Mouse (Mus musculus): ENCODE measurements around the gene Gan. TPM values are rescaled to one million over a fixed set of nuclear protein-coding genes. Genes with fewer than 3 reads are reported as not detected.

Gan gene
- polyA plus RNA-seq, 1 experiment from 2014 or later = 2.8 TPM

GRCm38 (mm10) chr8:117256292-117256938, 98.5 kb downstream of the Gan start:
- peaks cover 36% of the 10 kb centered on the region for H3K4me1 ChIP-seq
- peak; percentile 91 for ATAC-seq (ENCODE audit: insufficient read depth, low FRiP score, low read depth)
- H3K36me3 ChIP-seq = no peaks in the 10 kb centered on the region
- no peaks in the 10 kb centered on the region for H3K9me3 ChIP-seq
- peak overlapping the region; percentile 95 for H3K9ac ChIP-seq
- H3K4me2 ChIP-seq = peak overlapping the region; percentile 89
- H3K27ac ChIP-seq = peak overlapping the region; percentile 90
- 1% methylated on average over 55 of the region's 92 CpGs for WGBS
- peak overlapping the region; percentile 91 for H3K4me3 ChIP-seq (replicated peaks)
- H3K27me3 ChIP-seq (replicated peaks) = no peaks in the 10 kb centered on the region

GRCm38 (mm10) chr8:117257029-117257820, 99.3 kb downstream of the Gan start, which contains the start of gene Cmip:
TSS of gene Cmip (plus strand) at chr8:117257064.
- 0 out of 2 replicates have a peak, but pooled peaks have one; percentile 2 for ATAC-seq (ENCODE audit: insufficient read depth, low FRiP score, low read depth)
- Histone ChIP-seq H3K27ac (peak within 1 kb of the TSS; percentile 90), H3K9ac (peak within 1 kb of the TSS; percentile 95), H3K9me3 (no peaks in the 10 kb centered on the region), H3K27me3 (replicated peaks) (no peaks in the 10 kb centered on the region), H3K36me3 (no peaks in the 10 kb centered on the region), H3K4me2 (peak within 1 kb of the TSS; percentile 89), H3K4me1 (peaks cover 44% of the 10 kb centered on the region), H3K4me3 (replicated peaks) (peak within 1 kb of the TSS; percentile 91)
- under 1% methylated on average over 56 of the region's 65 CpGs for WGBS

- Histone ChIP-seq H3K4me1 (peaks cover 46% of the 10 kb centered on the region), H3K36me3 (no peaks in the 10 kb centered on the region), H3K9me3 (no peaks in the 10 kb centered on the region), H3K27me3 (replicated peaks) (no peaks in the 10 kb centered on the region), H3K4me2 (peak overlapping the region; percentile 89), H3K9ac (peak overlapping the region; percentile 95), H3K27ac (peak overlapping the region; percentile 90), H3K4me3 (replicated peaks) (peak overlapping the region; percentile 91)
- ATAC-seq (ENCODE audit: insufficient read depth, low FRiP score, low read depth) = no peak
- WGBS = 2% methylated on average over 22 of the region's 22 CpGs
Measured at GRCm38 (mm10) chr8:117257821-117258575, 100.1 kb downstream of the Gan start.

- Histone ChIP-seq H3K4me3 (replicated peaks) (peak overlapping the region; percentile 91), H3K9me3 (no peaks in the 10 kb centered on the region), H3K9ac (peak overlapping the region; percentile 48; the same call in 1 of the 2 replicates), H3K4me2 (peak overlapping the region; percentile 89), H3K27me3 (replicated peaks) (no peaks in the 10 kb centered on the region), H3K4me1 (peaks cover 48% of the 10 kb centered on the region), H3K27ac (peak overlapping the region; percentile 90), H3K36me3 (no peaks in the 10 kb centered on the region)
- ATAC-seq (ENCODE audit: insufficient read depth, low FRiP score, low read depth) = no peak
- 28% methylated on average over 6 of the region's 6 CpGs for WGBS
Measured at GRCm38 (mm10) chr8:117258576-117259040, 100.7 kb downstream of the Gan start.

GRCm38 (mm10) chr8:117259431-117260001, 101.6 kb downstream of the Gan start:
- Histone ChIP-seq H3K9ac (peak overlapping the region; percentile 48; the same call in 1 of the 2 replicates), H3K27ac (peak overlapping the region; percentile 90), H3K4me2 (peak overlapping the region; percentile 89), H3K4me1 (peaks cover 48% of the 10 kb centered on the region), H3K4me3 (replicated peaks) (peak overlapping the region; percentile 91), H3K9me3 (no peaks in the 10 kb centered on the region), H3K27me3 (replicated peaks) (no peaks in the 10 kb centered on the region), H3K36me3 (no peaks in the 10 kb centered on the region)
- 42% methylated on average over 11 of the region's 11 CpGs for WGBS
- no peak for ATAC-seq (ENCODE audit: insufficient read depth, low FRiP score, low read depth)

GRCm38 (mm10) chr8:117260234-117260929, 102.4 kb downstream of the Gan start:
- peaks cover 48% of the 10 kb centered on the region for H3K4me1 ChIP-seq

GRCm38 (mm10) chr8:117260930-117261475, 103.1 kb downstream of the Gan start:
- Histone ChIP-seq H3K36me3 (no peaks in the 10 kb centered on the region), H3K27ac (peak overlapping the region; percentile 37; the same call in 1 of the 2 replicates), H3K9me3 (no peaks in the 10 kb centered on the region), H3K4me2 (peak overlapping the region; percentile 89), H3K27me3 (replicated peaks) (no peaks in the 10 kb centered on the region), H3K4me1 (peaks cover 46% of the 10 kb centered on the region), H3K9ac (no peak overlapping the region), H3K4me3 (replicated peaks) (0 out of 2 replicates have a peak overlapping the region, but pooled peaks have one; percentile 91)
- ATAC-seq (ENCODE audit: insufficient read depth, low FRiP score, low read depth) = no peak
- 37% methylated on average over 14 of the region's 14 CpGs for WGBS

More at GRCm38 (mm10) chr8:117260234-117260929, 102.4 kb downstream of the Gan start:
- peak overlapping the region; percentile 9; the same call in 1 of the 2 replicates for H3K9ac ChIP-seq
- no peak for ATAC-seq (ENCODE audit: insufficient read depth, low FRiP score, low read depth)
- H3K4me2 ChIP-seq = peak overlapping the region; percentile 89
- H3K36me3 ChIP-seq = no peaks in the 10 kb centered on the region
- peak overlapping the region; percentile 37 for H3K27ac ChIP-seq
- H3K4me3 ChIP-seq (replicated peaks) = peak overlapping the region; percentile 91
- H3K9me3 ChIP-seq = no peaks in the 10 kb centered on the region
- 31% methylated on average over 14 of the region's 14 CpGs for WGBS
- no peaks in the 10 kb centered on the region for H3K27me3 ChIP-seq (replicated peaks)

- no peak overlapping the region for H3K4me3 ChIP-seq (replicated peaks)
- WGBS = 43% methylated on average over 9 of the region's 9 CpGs
- H3K9ac ChIP-seq = no peak overlapping the region
Measured at GRCm38 (mm10) chr8:117261702-117262101, 103.8 kb downstream of the Gan start.

GRCm38 (mm10) chr8:117262685-117263084, 104.8 kb downstream of the Gan start:
- Histone ChIP-seq H3K4me2 (no peak overlapping the region), H3K4me1 (peaks cover 45% of the 10 kb centered on the region)
- no peak for ATAC-seq (ENCODE audit: insufficient read depth, low FRiP score, low read depth)

More at GRCm38 (mm10) chr8:117261702-117262101, 103.8 kb downstream of the Gan start:
- H3K4me2 ChIP-seq = peak overlapping the region; percentile 89
- H3K27ac ChIP-seq = no peak overlapping the region
- no peaks in the 10 kb centered on the region for H3K9me3 ChIP-seq
- peaks cover 45% of the 10 kb centered on the region for H3K4me1 ChIP-seq
- no peaks in the 10 kb centered on the region for H3K27me3 ChIP-seq (replicated peaks)
- no peaks in the 10 kb centered on the region for H3K36me3 ChIP-seq
- ATAC-seq (ENCODE audit: insufficient read depth, low FRiP score, low read depth) = no peak

GRCm38 (mm10) chr8:117263442-117263841, 105.5 kb downstream of the Gan start:
- Histone ChIP-seq H3K9me3 (no peaks in the 10 kb centered on the region), H3K4me1 (peaks cover 43% of the 10 kb centered on the region), H3K9ac (no peak overlapping the region), H3K4me3 (replicated peaks) (no peak overlapping the region), H3K27me3 (replicated peaks) (no peaks in the 10 kb centered on the region), H3K27ac (no peak overlapping the region), H3K4me2 (no peak overlapping the region), H3K36me3 (no peaks in the 10 kb centered on the region)
- 57% methylated on average over 6 of the region's 6 CpGs for WGBS
- ATAC-seq (ENCODE audit: insufficient read depth, low FRiP score, low read depth) = no peak

More at GRCm38 (mm10) chr8:117262685-117263084, 104.8 kb downstream of the Gan start:
- Histone ChIP-seq H3K27ac (no peak overlapping the region), H3K4me3 (replicated peaks) (no peak overlapping the region), H3K36me3 (no peaks in the 10 kb centered on the region), H3K27me3 (replicated peaks) (no peaks in the 10 kb centered on the region), H3K9ac (no peak overlapping the region), H3K9me3 (no peaks in the 10 kb centered on the region)
- 41% methylated on average over 8 of the region's 8 CpGs for WGBS
